Mouse (Mus musculus) CH12.LX (cell line): ENCODE results near the gene Rpl32.

Source experiments
- CTCF ChIP-seq, 2 experiments: IDR thresholded peaks in 1 of 2; conservative IDR thresholded peaks in 1 of 2; 2 replicates each; pipeline ENCODE4 v1.5.1; 2011 to 2012; ENCODE audit warnings: low read depth in 2 of 2, low read length in 2 of 2, improper control_type of control experiment in 1 of 2, inconsistent platforms in 1 of 2, mild to moderate bottlenecking in 1 of 2, moderate library complexity in 1 of 2
- EP300 ChIP-seq: IDR thresholded peaks from 2 replicates; pipeline ENCODE4 v1.6.1; 2011; ENCODE audit warnings: low read length, improper control_type of control experiment
- ETS1 ChIP-seq: conservative IDR thresholded peaks from 2 replicates; pipeline ENCODE4 v1.6.1; 2012; ENCODE audit warnings: low read depth, mild to moderate bottlenecking, inconsistent platforms, low read length, improper control_type of control experiment, moderate library complexity
- MAFK ChIP-seq: IDR thresholded peaks from 2 replicates; pipeline ENCODE4 v1.6.1; 2011; ENCODE audit warnings: low read length, improper control_type of control experiment; ENCODE audit not compliant: insufficient replicate concordance
- POLR2A ChIP-seq: IDR thresholded peaks from 2 replicates; pipeline ENCODE4 v1.6.1; 2011; ENCODE audit warnings: low read depth, mild to moderate bottlenecking, improper control_type of control experiment, low read length
- USF1 ChIP-seq: IDR thresholded peaks from 2 replicates; pipeline ENCODE4 v1.6.1; 2014; ENCODE audit warnings: low read depth, mild to moderate bottlenecking, inconsistent platforms, low read length, improper control_type of control experiment

DNA sequence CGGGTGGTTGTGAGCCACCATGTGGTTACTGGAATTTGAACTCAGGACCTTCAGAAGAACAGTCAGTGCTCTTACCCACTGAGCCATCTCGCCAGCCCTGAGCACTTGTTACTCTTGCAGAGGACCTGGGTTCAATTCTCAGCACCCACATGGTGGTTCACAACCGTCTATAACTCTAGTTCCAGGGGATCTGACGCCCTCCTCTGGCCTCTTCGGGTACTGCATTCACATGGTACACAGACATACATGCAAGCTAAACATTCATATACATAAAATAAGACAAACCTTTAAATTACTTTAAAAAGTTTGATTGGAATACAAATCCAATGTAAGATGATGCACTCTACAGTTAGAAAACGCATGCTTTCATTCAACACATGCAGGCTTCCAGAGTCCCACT is 36.3 kb downstream of the Rpl32 start:
- TF ChIP-seq POLR2A = no peak
- no peak for TF ChIP-seq USF1
- no peak for TF ChIP-seq MAFK
- TF ChIP-seq CTCF (conservative IDR thresholded peaks at IDR 0.05 in 1 of 2, IDR thresholded peaks at IDR 0.05 in 1 of 2; ENCODE audit: low read depth in 2 of 2, low read length in 2 of 2) = no peak
- no peak for TF ChIP-seq ETS1
- no peak for TF ChIP-seq EP300
